Mouse (Mus musculus) lung, adult 2 months (tissue): Measurements from ENCODE around the gene Mei1. TPM values are rescaled to one million over a fixed set of nuclear protein-coding genes. Genes with fewer than 3 reads are reported as not detected.

Experiments used
- DNase-seq: peaks from one replicate; pipeline ENCODE4 v3.0.0; 2022
- H3K4me1 ChIP-seq: fragments of 200-500 bp; 2 replicates; pipeline ENCODE4 v1.6.1; 2011; ENCODE audit warnings: low read length; ENCODE audit not compliant: control insufficient read depth, insufficient read depth
- H3K4me3 ChIP-seq: fragments of 200-500 bp; replicated peaks from 2 replicates; pipeline ENCODE3; 2011; ENCODE audit warnings: low read depth, mild to moderate bottlenecking, control low read depth, low read length; ENCODE audit errors: extremely low read depth
- CTCF ChIP-seq: fragments of 200-500 bp; IDR thresholded peaks from 2 replicates; pipeline ENCODE4 v1.5.1; 2011; ENCODE audit warnings: mild to moderate bottlenecking, low read length, control low read depth; ENCODE audit not compliant: insufficient read depth
- POLR2A ChIP-seq: fragments of 200-500 bp; IDR thresholded peaks from 2 replicates; pipeline ENCODE4 v1.6.1; 2011; ENCODE audit warnings: low read depth, mild to moderate bottlenecking, control low read depth, low read length, borderline replicate concordance; ENCODE audit errors: extremely low read depth
- WGBS: fragments of 180-500 bp; shearing (Covaris S2); methylation state at CpG from one replicate; pipeline ENCODE4 v1.1.7; 2018; 5-methylcytosine and 5-hydroxymethylcytosine counted together
- polyA plus RNA-seq: library from polyadenylated mRNA; depleted of rRNA; stranded (reverse); fragments of >200 nt; gene quantifications from 2 replicates; pipeline ENCODE4 v1.2.3, GENCODE M21; 2012

Mei1 gene
- polyA plus RNA-seq, 1 experiment, result not detected

DNA sequence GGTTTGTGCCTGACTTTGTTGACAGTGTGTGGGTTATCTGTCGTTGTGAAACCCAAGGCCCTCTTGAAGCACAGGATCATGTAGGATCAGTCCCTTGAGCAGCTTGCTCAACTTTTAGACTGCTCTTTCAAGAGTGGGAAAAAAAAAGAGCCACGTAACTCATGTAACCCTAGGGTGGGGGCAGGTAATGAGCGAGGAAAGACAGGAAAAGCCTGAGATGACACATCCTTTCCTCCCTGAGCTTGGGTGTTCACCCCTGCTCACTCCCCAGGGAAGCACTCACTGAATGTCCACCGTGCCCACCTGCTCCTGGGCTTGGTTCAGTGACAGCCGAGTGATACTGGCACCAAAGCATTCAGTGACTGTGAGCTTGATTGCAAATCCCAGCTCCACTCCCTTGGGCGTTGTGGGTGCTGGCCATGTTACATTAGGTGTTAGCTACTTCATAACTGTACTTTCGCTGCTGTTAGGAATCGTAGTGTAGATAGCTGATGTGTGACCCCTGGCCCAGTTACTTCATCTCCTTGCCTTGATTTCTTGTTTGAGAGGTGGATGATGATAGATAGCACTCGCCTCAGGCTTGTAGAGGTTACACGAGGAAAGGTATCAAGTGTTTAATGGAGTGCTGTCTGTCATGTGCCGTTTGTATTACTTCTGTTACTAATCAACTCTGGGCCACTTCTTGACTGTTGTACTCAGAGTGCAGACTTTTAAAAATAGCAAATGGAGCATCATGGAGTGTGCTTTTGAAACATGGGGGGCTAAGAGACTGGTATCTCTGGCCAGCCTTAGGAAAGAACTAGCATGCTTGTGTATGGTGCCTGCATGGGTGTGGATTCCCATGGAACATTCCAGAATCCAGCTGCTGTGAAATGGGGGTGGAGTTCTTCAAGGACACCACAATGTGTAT lies 91.2 kb downstream of the Mei1 start:
- 45% methylated on average over 11 of the region's 11 CpGs for WGBS
- peaks cover 31% of the 10 kb centered on the region for H3K4me1 ChIP-seq
- no peak for DNase-seq
- no peak for TF ChIP-seq POLR2A
- no peak overlapping the region for H3K4me3 ChIP-seq

GRCm38 (mm10) chr15:82161965-82162600 lies 92.3 kb downstream of the Mei1 start:
- H3K4me3 ChIP-seq, result no peak overlapping the region
- no peak for TF ChIP-seq CTCF
- no peak for TF ChIP-seq POLR2A
- peaks cover 31% of the 10 kb centered on the region for H3K4me1 ChIP-seq
- 81% methylated on average over 12 of the region's 12 CpGs for WGBS
- DNase-seq, result no peak

- Histone ChIP-seq H3K4me1 (peaks cover 37% of the 10 kb centered on the region), H3K4me3 (no peak overlapping the region)
- WGBS, result 74% methylated on average over 10 of the region's 10 CpGs
- no peak for DNase-seq
- TF ChIP-seq CTCF (no peak), POLR2A (no peak)
Observed at GRCm38 (mm10) chr15:82163356-82164060, 93.7 kb downstream of the Mei1 start.

- DNase-seq, result no peak
- 41% methylated on average over 4 of the region's 4 CpGs for WGBS
- Histone ChIP-seq H3K4me1 (peaks cover 37% of the 10 kb centered on the region), H3K4me3 (no peak overlapping the region)
- no peak for TF ChIP-seq CTCF
- TF ChIP-seq POLR2A, result no peak
Observed at GRCm38 (mm10) chr15:82164061-82164399, 94.2 kb downstream of the Mei1 start.

- TF ChIP-seq CTCF (no peak), POLR2A (no peak)
- DNase-seq, result no peak
- H3K4me3 ChIP-seq, result no peak overlapping the region
- WGBS, result 64% methylated on average over 7 of the region's 7 CpGs
- peaks cover 37% of the 10 kb centered on the region for H3K4me1 ChIP-seq
Observed at GRCm38 (mm10) chr15:82164496-82164895, 94.7 kb downstream of the Mei1 start.

GRCm38 (mm10) chr15:82165332-82166239 lies 95.8 kb downstream of the Mei1 start:
- peaks cover 33% of the 10 kb centered on the region for H3K4me1 ChIP-seq

GRCm38 (mm10) chr15:82166240-82167100 lies 96.7 kb downstream of the Mei1 start:
- peaks cover 29% of the 10 kb centered on the region for H3K4me1 ChIP-seq
- 49% methylated on average over 22 of the region's 22 CpGs for WGBS
- H3K4me3 ChIP-seq, result peak overlapping the region; percentile 6
- no peak for DNase-seq
- TF ChIP-seq CTCF, result no peak
- TF ChIP-seq POLR2A, result no peak

More at GRCm38 (mm10) chr15:82165332-82166239, 95.8 kb downstream of the Mei1 start:
- H3K4me3 ChIP-seq, result no peak overlapping the region
- DNase-seq, result peak; percentile 83
- TF ChIP-seq POLR2A, result no peak
- peak; percentile 92 for TF ChIP-seq CTCF
- WGBS, result 49% methylated on average over 8 of the region's 8 CpGs

- WGBS, result 43% methylated on average over 23 of the region's 23 CpGs
- no peak overlapping the region for H3K4me3 ChIP-seq
- DNase-seq, result no peak
- TF ChIP-seq POLR2A (no peak), CTCF (no peak)
- H3K4me1 ChIP-seq, result peaks cover 29% of the 10 kb centered on the region
Observed at GRCm38 (mm10) chr15:82167201-82168168, 97.7 kb downstream of the Mei1 start.
